Mouse (Mus musculus) liver, embryonic 16.5 days (tissue): ENCODE results near the gene Ttc34. TPM values are rescaled to one million over a fixed set of nuclear protein-coding genes. Genes with fewer than 3 reads are reported as not detected.

Experiments used
- ATAC-seq: fragments of 200-750 bp; cut with Nextera tagmentation; 2 replicates; pipeline ENCODE4 v1.8.0; 2017; ENCODE audit warnings: low read depth, mild to moderate bottlenecking, moderate number of reproducible peaks, moderate library complexity
- H3K27ac ChIP-seq: fragments of 300-500 bp; sonication (generic); 2 replicates; pipeline ENCODE4 v1.5.1; 2014; ENCODE audit warnings: mild to moderate bottlenecking, low read length
- H3K27me3 ChIP-seq: fragments of 300-500 bp; sonication (generic); 2 replicates; pipeline ENCODE4 v1.6.1; 2014; ENCODE audit warnings: low read depth, low read length, mixed read lengths; ENCODE audit not compliant: control insufficient read depth, insufficient read depth
- H3K36me3 ChIP-seq: fragments of 300-500 bp; sonication (generic); 2 replicates; pipeline ENCODE4 v1.6.1; 2014; ENCODE audit warnings: mild to moderate bottlenecking; ENCODE audit not compliant: control insufficient read depth, insufficient read depth
- H3K4me1 ChIP-seq: fragments of 300-500 bp; sonication (generic); 2 replicates; pipeline ENCODE4 v1.6.1; 2014; ENCODE audit warnings: low read depth, low read length, mixed read lengths; ENCODE audit not compliant: control insufficient read depth
- H3K4me2 ChIP-seq: fragments of 300-500 bp; sonication (generic); 2 replicates; pipeline ENCODE4 v1.6.1; 2014; ENCODE audit warnings: low read depth, low read length, mixed read lengths
- H3K4me3 ChIP-seq: fragments of 300-500 bp; sonication (generic); 2 replicates; pipeline ENCODE4 v1.5.1; 2014; ENCODE audit warnings: low read depth, mild to moderate bottlenecking, low read length
- H3K9ac ChIP-seq: fragments of 300-500 bp; sonication (generic); 2 replicates; pipeline ENCODE4 v1.6.1; 2014; ENCODE audit warnings: low read depth, low read length
- H3K9me3 ChIP-seq: fragments of 300-500 bp; sonication (generic); replicated peaks from 2 replicates; pipeline ENCODE4 v1.6.1; 2016; ENCODE audit warnings: low read length; ENCODE audit not compliant: control insufficient read depth
- WGBS: fragments of 180-500 bp; shearing (Covaris S2); extraction: QIAGEN DNeasy Blood & Tissue Kit; methylation state at CpG from one replicate; pipeline ENCODE4 v1.1.7; 2014; ENCODE audit not compliant: insufficient replicate concordance; 5-methylcytosine and 5-hydroxymethylcytosine counted together
- polyA plus RNA-seq: library from polyadenylated mRNA; unstranded; fragments of >200 nt; fragmentation: Nextera tagmentation; extraction: Ambion mirVana; gene quantifications from 2 replicates; pipeline ENCODE4 v1.2.1, GENCODE M21; 2015

Gene Ttc34
- polyA plus RNA-seq, 1 experiment from 2014 or later: not detected

- H3K27ac ChIP-seq: peak overlapping the region; percentile 97
- peaks cover 21% of the 10 kb centered on the region for H3K36me3 ChIP-seq
- WGBS: 11% methylated on average over 2 of the region's 2 CpGs
- no peaks in the 10 kb centered on the region for H3K27me3 ChIP-seq
- H3K4me3 ChIP-seq: peak overlapping the region; percentile 38
- ATAC-seq: peak; percentile 93
- peaks cover 83% of the 10 kb centered on the region for H3K4me1 ChIP-seq
- no peaks in the 10 kb centered on the region for H3K9me3 ChIP-seq
- peak overlapping the region; percentile 71 for H3K9ac ChIP-seq
- H3K4me2 ChIP-seq: peak overlapping the region; percentile 68
These were observed 74.4 kb downstream of the Ttc34 start for GRCm38 (mm10) chr4:154911644-154912043.

GRCm38 (mm10) chr4:154913845-154914244 lies 76.6 kb downstream of the Ttc34 start:
- no peaks in the 10 kb centered on the region for H3K9me3 ChIP-seq
- H3K4me1 ChIP-seq: peaks cover 88% of the 10 kb centered on the region
- peaks cover 39% of the 10 kb centered on the region for H3K36me3 ChIP-seq
- no peak overlapping the region for H3K4me2 ChIP-seq
- H3K4me3 ChIP-seq: no peak overlapping the region
- H3K9ac ChIP-seq: peak overlapping the region; percentile 71
- 78% methylated on average over 3 of the region's 3 CpGs for WGBS
- no peak for ATAC-seq
- peak overlapping the region; percentile 97 for H3K27ac ChIP-seq
- no peaks in the 10 kb centered on the region for H3K27me3 ChIP-seq

GRCm38 (mm10) chr4:154914252-154914651 lies 77.0 kb downstream of the Ttc34 start:
- no peaks in the 10 kb centered on the region for H3K27me3 ChIP-seq
- H3K36me3 ChIP-seq: peaks cover 40% of the 10 kb centered on the region
- H3K4me3 ChIP-seq: no peak overlapping the region
- 0 out of 2 replicates have a peak overlapping the region, but pooled peaks have one; percentile 71 for H3K9ac ChIP-seq
- 93% methylated on average over 4 of the region's 4 CpGs for WGBS
- H3K9me3 ChIP-seq: no peaks in the 10 kb centered on the region
- no peak overlapping the region for H3K4me2 ChIP-seq
- ATAC-seq: no peak
- H3K27ac ChIP-seq: peak overlapping the region; percentile 97
- peaks cover 87% of the 10 kb centered on the region for H3K4me1 ChIP-seq

- no peak overlapping the region for H3K4me2 ChIP-seq
- H3K27ac ChIP-seq: peak overlapping the region; percentile 97
- WGBS: 41% methylated on average over 3 of the region's 3 CpGs
- 0 out of 2 replicates have a peak overlapping the region, but pooled peaks have one; percentile 2 for H3K9ac ChIP-seq
- no peak for ATAC-seq
- no peaks in the 10 kb centered on the region for H3K9me3 ChIP-seq
- no peaks in the 10 kb centered on the region for H3K27me3 ChIP-seq
- H3K4me1 ChIP-seq: peaks cover 84% of the 10 kb centered on the region
- H3K4me3 ChIP-seq: no peak overlapping the region
- peaks cover 40% of the 10 kb centered on the region for H3K36me3 ChIP-seq
These were observed 77.4 kb downstream of the Ttc34 start for GRCm38 (mm10) chr4:154914707-154915106.

GRCm38 (mm10) chr4:154915286-154915685 lies 78.0 kb downstream of the Ttc34 start:
- no peak for ATAC-seq
- Histone ChIP-seq H3K4me1 (peaks cover 78% of the 10 kb centered on the region), H3K4me3 (no peak overlapping the region), H3K4me2 (no peak overlapping the region; the same call in 1 of the 2 replicates), H3K9ac (no peak overlapping the region), H3K36me3 (peaks cover 40% of the 10 kb centered on the region), H3K27ac (peak overlapping the region; percentile 97), H3K9me3 (no peaks in the 10 kb centered on the region), H3K27me3 (no peaks in the 10 kb centered on the region)
- 40% methylated on average over 10 of the region's 10 CpGs for WGBS

GRCm38 (mm10) chr4:154916662-154917061 lies 79.4 kb downstream of the Ttc34 start:
- Histone ChIP-seq H3K27me3 (no peaks in the 10 kb centered on the region), H3K9ac (no peak overlapping the region), H3K27ac (peak overlapping the region; percentile 97), H3K36me3 (peaks cover 46% of the 10 kb centered on the region), H3K4me3 (no peak overlapping the region), H3K4me1 (peaks cover 67% of the 10 kb centered on the region), H3K9me3 (no peaks in the 10 kb centered on the region), H3K4me2 (no peak overlapping the region)
- 0 out of 2 replicates have a peak, but pooled peaks have one; percentile 12 for ATAC-seq
- 49% methylated on average over 4 of the region's 4 CpGs for WGBS

Other genes starting within 250 kb of the Ttc34 start
- gene Prdm16, start 200.6 kb upstream of the Ttc34 start, polyA plus RNA-seq: 2.1 TPM in 2 replicates
- not detected in 2 replicates for gene Actrt2, start 169.6 kb upstream of the Ttc34 start, polyA plus RNA-seq
- gene Mmel1, start 32.1 kb downstream of the Ttc34 start, polyA plus RNA-seq: 2.4 and 2.7 TPM in 2 replicates
- 7.4 and 8.5 TPM in 2 replicates for gene Fam213b, start 61.7 kb downstream of the Ttc34 start, polyA plus RNA-seq
- 54.3 and 59.8 TPM in 2 replicates for gene Tnfrsf14, start 91.1 kb downstream of the Ttc34 start, polyA plus RNA-seq
- 0.11 and 0.13 TPM in 2 replicates for gene Hes5, start 123.5 kb downstream of the Ttc34 start, polyA plus RNA-seq
- gene Pank4, start 126.7 kb downstream of the Ttc34 start, polyA plus RNA-seq: 20.7 and 23.3 TPM in 2 replicates
- gene Plch2, start 219.3 kb downstream of the Ttc34 start, polyA plus RNA-seq: 0.08 TPM in 1 of 2 replicates, not detected in the other
- gene Pex10, start 229.6 kb downstream of the Ttc34 start, polyA plus RNA-seq: 8.3 and 8.9 TPM in 2 replicates
- gene Rer1, start 248.9 kb downstream of the Ttc34 start, polyA plus RNA-seq: 75.1 and 79.9 TPM in 2 replicates
- 1.0 and 1.1 TPM in 2 replicates for gene Morn1, start 249.1 kb downstream of the Ttc34 start, polyA plus RNA-seq